Mouse (Mus musculus): ENCODE data around the gene Carmil1.

Carmil1 gene

DNA sequence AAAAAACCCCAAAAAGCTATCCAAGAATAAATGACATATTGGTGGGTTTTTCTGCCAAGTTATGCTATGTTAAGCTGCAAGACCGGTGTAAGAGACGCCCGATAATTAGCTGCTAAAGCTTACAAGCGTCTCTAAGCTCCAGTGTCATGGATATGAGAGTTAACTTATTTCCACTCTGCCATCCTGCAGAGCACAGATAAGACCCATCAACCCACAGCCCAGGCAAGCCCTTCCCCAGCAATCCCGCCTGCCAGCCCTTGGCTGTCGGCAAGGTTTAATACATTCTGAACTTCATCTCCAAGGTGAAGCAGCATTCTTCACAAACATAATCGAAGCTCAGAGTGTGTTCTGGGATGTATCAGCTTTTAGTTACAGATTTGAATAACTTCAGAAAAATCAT lies 240.4 kb downstream of the Carmil1 start:
- in situ Hi-C loops (cut with MboI): no loop called here

GRCm38 (mm10) chr13:24037502-24037901 lies 243.1 kb downstream of the Carmil1 start:
- in situ Hi-C loops (cut with MboI): no loop called here

DNA sequence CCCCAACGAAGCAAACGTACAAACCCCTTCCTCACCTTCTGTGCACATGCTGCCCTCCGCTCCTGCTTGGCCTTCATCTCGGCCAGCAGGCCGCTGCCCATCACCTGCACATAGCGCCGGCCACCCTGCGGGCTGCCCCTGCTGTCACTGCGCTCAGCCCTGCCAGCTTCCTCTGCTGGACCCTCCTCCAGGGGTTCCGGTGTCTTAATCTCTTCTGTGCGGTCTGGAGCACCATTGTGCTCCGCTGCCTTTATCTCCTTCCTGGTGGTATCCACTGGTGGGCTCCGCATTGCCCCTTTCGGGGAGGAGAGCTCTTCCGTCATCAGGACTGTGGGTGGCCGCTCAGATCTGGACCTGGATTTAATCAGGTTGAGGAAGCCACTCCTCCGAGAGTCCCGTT lies 244.4 kb downstream of the Carmil1 start:
- in situ Hi-C loops (cut with MboI): no loop called here

DNA sequence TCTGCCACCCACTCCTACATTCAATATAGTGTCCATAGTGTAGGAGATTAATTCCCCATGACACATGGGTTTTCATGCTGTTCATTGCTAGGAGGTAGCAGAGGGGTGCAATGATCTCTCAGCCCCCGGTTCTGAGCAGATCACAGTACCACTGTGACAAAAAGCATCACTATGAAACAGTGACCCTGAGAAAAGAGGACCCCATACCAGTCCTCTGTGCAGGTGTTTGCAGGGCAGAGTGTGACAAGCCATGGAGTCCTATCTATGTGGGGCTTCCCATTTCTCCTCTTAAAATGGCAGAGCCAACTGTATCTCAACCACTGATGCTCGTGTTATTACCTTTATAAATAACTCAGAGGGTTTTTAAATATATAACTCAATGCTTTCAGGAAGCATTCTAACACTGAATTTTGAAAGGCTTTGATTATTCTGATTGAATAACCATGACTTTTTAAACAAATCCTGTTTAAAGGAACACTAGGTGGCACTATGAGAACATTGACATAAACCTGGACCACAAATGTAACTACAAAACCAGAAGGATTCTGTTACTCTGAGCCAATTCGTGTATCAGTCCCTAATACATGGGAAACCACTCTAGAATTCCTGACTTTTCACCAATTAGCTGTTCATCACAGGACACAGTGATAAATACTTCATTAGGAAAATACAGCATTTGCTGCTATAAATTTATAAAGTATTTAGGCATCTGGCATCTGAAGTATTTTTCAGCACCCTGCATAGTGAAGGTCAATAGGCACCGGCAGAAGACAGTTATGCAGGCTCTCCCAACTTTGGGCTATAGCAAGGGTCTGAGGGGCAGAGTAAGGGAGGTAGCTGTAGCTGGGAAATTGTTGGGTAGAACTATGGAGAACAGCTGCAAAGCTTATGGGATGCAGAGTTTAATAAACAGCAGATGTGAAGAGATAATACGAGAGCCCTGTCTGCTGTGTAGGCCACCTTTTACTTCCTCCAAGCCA lies 253.1 kb downstream of the Carmil1 start:
- in situ Hi-C loops (cut with MboI): no loop called here

GRCm38 (mm10) chr13:24018515-24018914 lies 262.1 kb downstream of the Carmil1 start:
- in situ Hi-C loops (cut with MboI): no loop called here

DNA sequence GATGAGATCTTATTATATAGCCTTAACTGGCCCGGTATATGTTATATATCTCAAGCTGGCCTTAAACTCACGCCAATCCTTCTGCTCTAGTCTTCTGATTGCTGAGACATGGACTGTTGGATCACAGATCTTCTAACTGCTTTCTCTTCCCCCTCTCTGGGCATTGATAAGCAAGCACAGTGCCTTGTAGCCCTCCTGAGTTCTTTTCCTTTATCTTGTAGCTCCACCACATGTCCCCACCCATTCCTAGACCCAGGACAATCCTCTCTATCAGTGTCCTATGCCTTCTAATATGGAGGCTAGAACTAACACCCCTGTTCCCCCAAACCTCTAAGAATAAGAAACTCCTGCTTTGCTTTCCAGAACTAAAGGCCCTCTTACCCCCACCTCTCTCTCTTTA lies 275.1 kb downstream of the Carmil1 start:
- in situ Hi-C loops (cut with MboI): no loop called here

DNA sequence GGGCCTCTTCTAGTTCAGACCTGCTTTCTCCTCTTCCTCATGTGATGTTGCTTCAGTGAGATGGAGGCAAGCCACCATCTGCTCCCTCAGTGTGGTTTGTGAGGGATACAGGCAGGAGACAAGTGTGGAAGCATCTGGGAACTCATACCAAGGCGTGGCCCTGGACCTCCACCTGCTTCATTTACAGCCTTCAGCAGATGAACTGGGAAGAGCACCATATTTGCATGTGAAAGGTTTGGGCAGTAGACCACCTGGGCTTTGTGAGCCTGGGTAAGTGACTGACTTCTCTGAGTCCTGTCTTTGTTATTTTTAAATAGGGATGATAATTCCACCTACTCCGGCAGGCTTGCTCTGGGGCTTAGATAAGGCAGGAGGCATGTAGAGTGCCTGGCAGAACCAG lies 278.8 kb downstream of the Carmil1 start:
- in situ Hi-C loops (cut with MboI): no loop called here

- in situ Hi-C loops (cut with MboI): no loop called here
These were observed 279.5 kb downstream of the Carmil1 start for GRCm38 (mm10) chr13:24001081-24001480.

DNA sequence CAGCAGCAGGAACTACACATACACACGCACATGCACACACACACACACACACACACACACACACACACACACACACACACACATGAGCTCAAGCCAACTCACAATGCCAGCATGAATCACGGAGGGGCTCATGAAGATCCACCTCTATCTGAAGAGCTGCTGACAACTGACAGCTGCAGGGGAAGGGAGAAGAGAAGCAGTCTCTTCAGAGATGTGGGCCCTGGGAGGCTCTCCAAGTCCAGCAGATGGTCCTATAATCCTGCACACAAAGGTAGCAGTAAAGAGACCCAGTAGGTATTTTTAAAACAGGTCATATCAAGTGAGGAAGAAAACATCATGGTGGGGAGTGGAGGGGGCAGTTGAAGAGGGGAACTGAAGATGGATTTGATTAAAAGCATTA lies 281.8 kb downstream of the Carmil1 start:
- in situ Hi-C loops (cut with MboI): no loop called here

DNA sequence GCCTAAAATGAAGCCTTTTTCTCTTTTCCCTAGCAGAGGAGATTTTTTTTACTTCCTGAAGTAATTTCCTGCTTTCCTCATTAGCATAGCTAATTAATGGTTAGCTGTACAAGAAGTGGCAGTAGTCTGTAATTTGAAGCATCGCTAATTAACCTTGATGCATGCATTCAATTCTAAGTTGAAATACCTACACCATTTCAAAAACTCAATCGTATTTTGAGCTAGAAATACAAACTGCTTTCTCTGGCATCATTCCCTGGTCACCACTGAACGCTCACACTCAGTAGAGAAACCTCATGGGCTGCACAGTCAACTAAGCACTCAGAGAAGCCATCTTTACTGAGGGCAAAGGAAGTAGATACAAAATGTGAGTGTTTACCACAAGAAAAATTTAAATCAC lies 285.8 kb downstream of the Carmil1 start:
- in situ Hi-C loops (cut with MboI): no loop called here

DNA sequence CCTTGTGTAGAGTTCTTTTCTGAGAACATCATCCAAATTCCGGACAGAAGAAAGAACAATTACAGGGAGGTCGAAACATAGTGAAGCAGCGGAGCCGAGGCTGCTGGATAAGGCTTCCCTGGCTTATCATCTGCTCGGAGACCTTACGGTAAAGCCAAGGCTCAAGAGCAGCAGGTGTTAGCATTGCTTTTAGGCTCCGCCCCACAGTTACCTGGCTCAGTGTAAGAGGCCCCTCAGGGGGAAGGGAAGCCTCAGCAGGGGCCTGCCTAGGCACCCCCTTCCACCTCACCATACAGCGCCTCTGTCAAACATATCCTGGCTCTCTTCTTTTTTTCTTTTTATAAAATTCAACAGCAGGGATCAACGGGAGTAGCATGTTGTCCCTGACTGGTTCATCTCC lies 286.6 kb downstream of the Carmil1 start:
- in situ Hi-C loops (cut with MboI): no loop called here

DNA sequence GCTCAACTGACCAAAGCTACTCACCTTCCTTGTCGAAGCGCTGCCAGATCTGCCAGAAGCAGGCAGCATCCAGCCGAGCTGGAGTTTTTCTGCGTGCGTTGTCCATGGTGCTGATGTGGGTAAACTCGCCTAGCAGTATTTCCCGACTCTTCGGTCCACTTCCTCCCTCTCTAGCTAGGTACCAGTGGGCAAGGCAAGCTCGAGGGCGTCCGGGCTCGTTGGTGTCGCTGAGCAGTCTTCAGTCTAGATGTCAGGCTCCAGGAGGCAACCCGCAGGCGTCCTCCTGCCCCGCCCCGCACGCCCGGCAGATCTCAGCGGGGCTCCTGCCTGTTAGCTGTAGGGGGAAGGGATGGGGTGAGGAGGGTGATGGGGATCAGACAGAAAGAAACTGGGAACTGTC lies 289.7 kb downstream of the Carmil1 start, which contains the start of gene Scgn:
Gene Scgn (minus strand): TSS at position 287 of the 400 bp plus-strand sequence.
- in situ Hi-C loops (cut with MboI): no loop called here

- in situ Hi-C loops (cut with MboI): no loop called here
These were observed 290.1 kb downstream of the Carmil1 start for GRCm38 (mm10) chr13:23990451-23990850.

DNA sequence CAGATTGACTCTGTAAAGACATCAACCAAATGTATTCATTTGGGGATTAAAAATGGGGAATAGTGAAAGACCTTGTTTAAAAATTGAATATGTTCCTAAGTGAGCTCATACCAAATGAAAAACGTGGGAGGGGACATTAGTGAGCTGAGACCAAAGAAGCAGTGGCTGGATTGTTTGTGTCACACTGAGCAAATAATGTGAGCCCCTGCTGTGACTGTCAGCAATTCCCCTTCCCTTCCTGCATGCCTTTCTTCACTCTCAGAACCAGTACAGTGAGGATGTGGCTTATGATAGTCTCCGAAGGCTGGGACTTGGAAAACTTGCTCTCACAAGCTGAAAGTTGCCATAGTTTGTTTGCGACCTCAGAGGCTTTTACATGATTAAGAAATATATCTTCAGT lies 295.5 kb downstream of the Carmil1 start:
- in situ Hi-C loops (cut with MboI): no loop called here

DNA sequence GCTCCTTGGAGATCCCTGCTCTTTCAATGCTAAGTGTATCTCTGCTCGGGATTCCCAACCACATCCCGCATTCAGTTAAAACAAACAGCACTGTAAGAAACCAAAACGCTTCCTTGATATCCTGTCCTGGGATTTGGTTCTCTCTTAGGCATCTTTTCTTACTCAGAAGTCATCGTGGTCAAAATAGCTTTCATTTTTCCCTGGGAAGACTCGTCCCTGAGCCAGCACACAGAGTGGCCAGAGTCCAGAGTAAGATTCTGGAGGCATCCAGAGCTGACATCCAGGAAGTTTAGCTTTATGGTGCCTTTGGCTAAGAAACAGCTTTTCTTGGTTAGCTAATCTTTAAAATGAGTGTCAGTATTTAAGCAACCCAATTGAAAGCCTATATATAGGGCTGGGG lies 308.3 kb downstream of the Carmil1 start:
- in situ Hi-C loops (cut with MboI): no loop called here

- in situ Hi-C loops (cut with MboI): no loop called here
These were observed 308.7 kb downstream of the Carmil1 start for GRCm38 (mm10) chr13:23971870-23972269.

DNA sequence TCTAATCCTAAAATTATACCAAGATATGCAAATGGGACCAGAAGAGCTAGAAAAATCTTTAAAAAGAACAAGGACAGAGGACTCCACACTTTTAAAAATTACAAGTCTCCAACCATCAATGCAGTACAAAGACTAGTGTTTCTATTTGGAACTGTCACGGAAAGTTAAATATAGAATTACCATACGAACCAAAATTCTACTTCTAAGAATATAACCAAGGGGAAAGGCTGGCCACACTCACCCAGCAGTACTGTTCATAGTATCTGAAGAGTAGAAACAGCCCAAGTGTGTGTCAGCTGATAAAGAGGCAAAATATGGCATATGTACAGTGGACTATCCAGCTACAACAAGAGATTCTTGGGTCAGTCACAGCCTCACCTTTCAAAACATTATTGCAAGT lies 315.7 kb downstream of the Carmil1 start:
- in situ Hi-C loops (cut with MboI): no loop called here

All from mature B cell (primary cell).